Mouse (Mus musculus) regulatory T cell (primary cell): Measurements from ENCODE around the gene Prss53.

Experiments
- in situ Hi-C: fragments of 300-600 bp; cut with MboI, MseI; formaldehyde crosslinking; loops from one replicate; pipeline ENCODE4 v1.15.1; 2025; ENCODE audit warnings: high pct_unique_total_duplicates

Prss53 gene

GRCm38 (mm10) chr7:127890798-127891197, at the start of gene Prss53:
Gene Prss53 (minus strand): TSS chr7:127890970.
- in situ Hi-C loops, result no loop called here

- in situ Hi-C loops, result no loop called here
These were observed 45.6 kb upstream of the Prss53 start for GRCm38 (mm10) chr7:127936216-127936884.

GRCm38 (mm10) chr7:127935748-127936159, 45.0 kb upstream of the Prss53 start:
- in situ Hi-C loops, result no loop called here

GRCm38 (mm10) chr7:127935028-127935722, 44.4 kb upstream of the Prss53 start:
- in situ Hi-C loops, result no loop called here

- in situ Hi-C loops, result no loop called here
These were observed 43.3 kb upstream of the Prss53 start for GRCm38 (mm10) chr7:127934075-127934474.

- in situ Hi-C loops, result no loop called here
These were observed 41.7 kb upstream of the Prss53 start for GRCm38 (mm10) chr7:127932273-127933031.

- in situ Hi-C loops, result no loop called here
These were observed 40.8 kb upstream of the Prss53 start for GRCm38 (mm10) chr7:127931351-127932135.

- in situ Hi-C loops, result no loop called here
These were observed 39.9 kb upstream of the Prss53 start for GRCm38 (mm10) chr7:127930636-127931035.

GRCm38 (mm10) chr7:127929923-127930322, 39.2 kb upstream of the Prss53 start, which contains the start of gene Prss8:
Gene Prss8 (minus strand): TSS chr7:127930104.
- in situ Hi-C loops, result no loop called here

GRCm38 (mm10) chr7:127928596-127928995, 37.8 kb upstream of the Prss53 start:
- in situ Hi-C loops, result no loop called here

GRCm38 (mm10) chr7:127927726-127928125, 37.0 kb upstream of the Prss53 start:
- in situ Hi-C loops, result no loop called here

GRCm38 (mm10) chr7:127926846-127927245, 36.1 kb upstream of the Prss53 start:
- in situ Hi-C loops, result no loop called here

- in situ Hi-C loops, result no loop called here
These were observed 35.3 kb upstream of the Prss53 start for GRCm38 (mm10) chr7:127926066-127926465.

- in situ Hi-C loops, result no loop called here
These were observed 34.5 kb upstream of the Prss53 start for GRCm38 (mm10) chr7:127925252-127925651.

GRCm38 (mm10) chr7:127923714-127924113, 32.9 kb upstream of the Prss53 start:
- in situ Hi-C loops, result no loop called here

GRCm38 (mm10) chr7:127922451-127923275, 31.9 kb upstream of the Prss53 start:
- in situ Hi-C loops, result no loop called here

- in situ Hi-C loops, result no loop called here
These were observed 30.7 kb upstream of the Prss53 start for GRCm38 (mm10) chr7:127921516-127921915.

- in situ Hi-C loops, result no loop called here
These were observed 28.5 kb upstream of the Prss53 start for GRCm38 (mm10) chr7:127919290-127919689.

- in situ Hi-C loops, result no loop called here
These were observed 27.4 kb upstream of the Prss53 start for GRCm38 (mm10) chr7:127918203-127918602.

GRCm38 (mm10) chr7:127915293-127915692, 24.5 kb upstream of the Prss53 start:
- in situ Hi-C loops, result no loop called here

GRCm38 (mm10) chr7:127912938-127913337, 22.2 kb upstream of the Prss53 start:
- in situ Hi-C loops, result no loop called here
